Mouse (Mus musculus) 3134 (cell line): ENCODE measurements around the gene Polr2i.
"Not testable (repeated sequence)": the region's sequence is repeated elsewhere in the genome, so short reads cannot be mapped to it uniquely, and the experiment has no call there.

Experiments
- DNase-seq: peaks from one replicate; pipeline ENCODE4 v3.0.0-alpha.2; 2011; ENCODE audit warnings: low spot score; ENCODE audit not compliant: insufficient read length; ENCODE audit errors: extremely low read depth

The Polr2i gene

DNA sequence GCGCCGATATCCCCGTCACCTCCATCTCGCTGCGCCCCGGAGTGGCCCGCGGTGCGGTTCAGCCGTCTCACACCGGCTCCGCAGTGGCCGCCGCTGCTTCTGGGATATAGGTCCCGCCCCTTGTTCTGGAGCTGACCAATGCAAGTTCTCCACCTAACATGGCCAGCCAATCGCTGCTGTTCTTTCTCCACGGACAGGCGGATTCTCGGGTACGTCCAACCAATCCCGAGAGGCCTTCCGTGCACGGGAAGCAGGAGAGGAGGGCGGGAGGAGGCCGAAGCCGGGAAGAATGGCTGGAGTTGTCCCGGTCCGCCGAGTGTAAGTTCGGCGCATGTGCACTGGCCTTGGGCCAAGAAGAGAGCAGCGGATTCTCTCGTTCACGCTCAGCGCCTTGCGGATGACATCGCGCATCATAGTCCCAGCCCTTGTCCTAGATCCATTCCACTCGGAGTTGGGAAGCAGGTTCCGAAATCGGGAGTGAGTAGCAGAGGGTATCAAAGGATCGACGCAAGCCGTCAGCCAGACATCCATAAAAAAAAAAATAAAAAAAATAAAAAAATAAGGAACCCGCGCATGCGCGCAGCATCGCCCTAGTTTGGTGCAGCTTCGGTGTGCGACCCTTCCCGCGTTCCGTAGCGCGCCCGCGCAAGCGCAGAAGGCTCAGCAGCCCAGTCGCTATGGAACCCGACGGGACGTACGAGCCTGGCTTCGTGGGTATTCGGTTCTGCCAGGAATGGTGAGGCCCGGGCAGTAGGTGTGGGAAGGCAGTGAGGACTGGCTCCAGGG, at the start of gene Polr2i, which contains the start of gene Tbcb:
Polr2i (plus strand) TSS at position 280 of the 786 bp plus-strand sequence.
Tbcb (minus strand) TSS at position 604 of the 786 bp plus-strand sequence.
- DNase-seq, result peak; percentile 96

DNA sequence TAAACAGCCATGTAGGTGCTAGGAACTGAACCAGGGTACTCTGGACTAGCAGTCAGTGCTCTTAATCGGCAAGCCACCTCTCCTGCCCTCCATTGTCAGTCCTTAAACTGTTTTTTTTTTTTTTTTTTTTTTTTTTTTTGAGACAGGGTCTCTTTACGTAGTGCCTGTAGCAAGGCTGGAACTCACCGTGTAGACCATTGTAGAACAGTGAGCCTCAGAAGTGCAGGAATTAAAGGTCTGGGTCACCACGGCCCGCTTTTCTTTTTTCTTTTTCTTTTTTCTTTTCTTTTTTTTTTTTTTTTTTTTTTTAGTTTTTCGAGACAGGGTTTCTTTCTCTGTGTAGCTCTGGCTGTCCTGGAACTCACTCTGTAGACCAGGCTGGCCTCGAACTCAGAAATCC, 48.6 kb upstream of the Polr2i start:
- not testable (repeated sequence) for DNase-seq

DNA sequence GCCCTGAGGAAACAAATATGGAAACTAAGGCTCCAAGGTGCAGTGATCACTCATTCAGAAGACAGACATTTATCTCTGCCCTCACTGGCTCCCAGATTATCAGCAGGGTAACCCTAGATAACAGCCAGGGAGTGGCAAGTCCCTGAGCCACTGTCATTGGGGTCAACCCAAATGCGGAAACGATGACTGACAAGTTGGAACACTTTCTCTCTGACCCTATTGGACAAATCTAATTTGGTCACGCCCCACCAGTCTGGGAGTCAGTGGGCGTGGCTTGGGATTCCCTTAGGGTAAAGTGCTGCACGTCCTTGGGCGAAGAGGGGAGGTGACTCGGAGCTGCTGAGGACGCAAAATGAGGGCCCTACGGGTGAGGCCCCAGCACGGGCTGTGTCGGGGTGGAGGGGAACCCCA, 47.9 kb upstream of the Polr2i start, which contains the start of gene Cox7a1:
Cox7a1 (plus strand) TSS at position 266 of the 411 bp plus-strand sequence.
- peak; percentile 83 for DNase-seq

DNA sequence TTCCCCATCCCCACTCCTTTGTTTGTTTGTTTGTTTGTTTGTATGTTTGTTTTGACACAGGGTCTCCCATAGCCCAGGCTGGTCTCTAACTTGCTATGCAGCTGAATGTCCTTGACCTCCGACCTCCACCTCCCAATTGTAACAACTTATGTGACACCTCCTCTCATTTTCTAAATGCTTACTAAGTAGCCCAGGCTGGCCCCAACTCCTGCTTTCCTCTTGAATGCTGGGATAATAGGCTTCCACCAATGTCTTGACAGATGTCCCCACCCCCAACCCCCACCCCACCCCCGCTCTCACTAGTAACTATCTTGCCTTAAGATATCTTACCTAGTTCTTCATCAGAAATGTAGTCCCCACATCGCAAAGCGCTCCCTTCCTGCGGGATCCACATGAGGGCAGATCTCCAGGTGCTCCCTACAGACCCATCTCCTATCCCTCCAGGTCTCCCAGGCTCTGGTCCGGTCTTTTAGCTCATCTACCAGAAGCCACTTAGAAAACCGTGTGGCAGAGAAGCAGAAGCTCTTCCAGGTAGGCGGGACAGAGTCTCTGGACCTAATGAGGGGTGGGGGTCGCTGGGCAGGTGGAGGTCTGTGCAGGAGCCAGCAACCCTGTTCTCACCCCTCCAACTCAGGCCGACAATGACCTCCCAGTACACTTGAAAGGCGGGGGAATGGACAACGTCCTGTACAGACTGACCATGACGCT, 47.0 kb upstream of the Polr2i start:
- DNase-seq, result no peak

DNA sequence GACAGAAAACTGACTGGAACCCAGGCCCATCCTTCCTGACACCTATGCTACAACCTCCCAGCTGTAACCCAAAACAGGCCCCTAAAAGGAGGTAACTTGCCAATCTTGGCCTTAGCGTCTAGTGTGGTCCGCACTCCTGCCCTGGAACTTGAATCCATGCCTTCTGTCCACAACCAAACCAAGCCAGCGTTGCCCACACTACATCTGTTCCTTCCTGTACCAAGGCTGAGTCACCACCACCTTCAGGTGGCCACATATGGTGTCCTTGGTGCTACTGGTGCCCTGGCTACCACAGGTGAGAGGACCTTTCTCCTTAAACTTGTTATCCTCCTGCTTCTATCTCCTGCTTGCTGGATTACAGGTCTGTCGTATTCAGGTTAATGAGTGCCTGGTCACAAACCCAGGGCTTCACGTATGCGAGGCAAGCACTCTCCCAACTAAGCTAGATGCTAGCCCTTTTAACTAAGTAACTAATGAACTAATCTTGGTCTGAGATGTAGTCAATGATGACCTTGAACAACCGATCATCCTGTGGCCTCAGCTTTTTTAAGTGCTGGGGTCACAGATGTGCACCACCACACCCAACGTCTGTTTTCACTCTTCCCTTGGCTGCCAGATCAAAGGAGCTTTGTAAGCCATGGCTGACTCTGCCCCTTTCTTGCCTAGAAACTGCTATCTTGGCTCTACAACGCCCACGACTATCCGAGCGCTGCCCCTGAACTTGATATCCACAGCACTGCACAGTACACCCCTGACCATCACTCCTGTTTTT, 43.2 kb upstream of the Polr2i start:
- no peak for DNase-seq

DNA sequence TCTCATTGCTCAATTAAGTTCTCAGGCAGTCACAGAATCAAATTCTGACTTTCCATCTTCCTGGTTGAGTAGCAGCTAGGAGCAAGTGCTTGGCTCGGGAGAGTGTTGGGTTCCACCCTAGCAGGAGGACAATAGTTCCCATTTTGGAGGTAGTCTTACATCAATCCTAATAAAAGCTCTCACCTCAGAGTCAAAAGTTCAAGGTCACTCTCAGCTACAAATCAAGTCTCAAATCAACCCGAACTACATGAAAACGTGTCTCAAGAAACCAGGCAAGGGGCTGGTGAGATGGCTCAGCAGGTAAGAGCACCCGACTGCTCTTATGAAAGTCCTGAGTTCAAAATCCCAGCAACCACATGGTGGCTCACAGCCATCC, 42.6 kb upstream of the Polr2i start:
- no peak for DNase-seq

DNA sequence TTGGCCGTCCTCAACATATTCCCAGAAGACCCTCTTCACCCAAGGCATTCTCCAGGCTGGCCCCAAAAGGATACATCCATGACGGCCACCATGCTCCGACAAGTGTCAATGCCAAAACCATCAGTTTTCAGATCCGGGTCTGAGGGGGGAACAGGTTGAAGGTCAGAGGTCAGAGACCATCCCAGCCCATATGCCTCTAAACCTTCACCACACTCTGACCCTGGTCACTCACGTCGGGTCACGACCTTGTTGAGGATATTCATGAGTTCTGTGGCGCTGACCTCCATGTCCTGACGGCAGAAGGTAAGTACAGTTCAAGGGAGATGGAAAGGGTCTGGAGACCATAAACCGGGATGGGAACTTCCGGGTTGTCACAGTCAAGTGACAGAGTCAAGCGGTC, 39.7 kb upstream of the Polr2i start:
- DNase-seq, result no peak

DNA sequence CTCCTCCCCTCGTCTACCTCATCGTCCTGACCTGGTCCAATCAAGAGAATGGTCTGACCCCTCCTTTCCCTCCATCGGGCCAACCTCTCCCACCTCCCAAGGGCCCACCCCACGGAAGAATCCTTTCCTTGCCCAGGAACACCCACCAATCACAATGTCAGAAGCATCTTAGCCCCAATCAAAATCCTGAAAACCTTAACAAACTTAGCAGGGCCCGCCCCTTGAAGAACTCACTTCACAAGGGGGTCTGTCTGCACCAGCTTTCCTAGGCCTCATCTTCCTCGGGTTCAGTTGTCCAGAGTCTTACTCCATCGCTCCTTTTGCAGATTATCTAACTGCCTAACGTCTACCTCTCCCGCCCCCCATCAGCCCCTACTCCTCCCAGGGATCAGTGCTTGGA, 38.7 kb upstream of the Polr2i start:
- DNase-seq, result no peak

DNA sequence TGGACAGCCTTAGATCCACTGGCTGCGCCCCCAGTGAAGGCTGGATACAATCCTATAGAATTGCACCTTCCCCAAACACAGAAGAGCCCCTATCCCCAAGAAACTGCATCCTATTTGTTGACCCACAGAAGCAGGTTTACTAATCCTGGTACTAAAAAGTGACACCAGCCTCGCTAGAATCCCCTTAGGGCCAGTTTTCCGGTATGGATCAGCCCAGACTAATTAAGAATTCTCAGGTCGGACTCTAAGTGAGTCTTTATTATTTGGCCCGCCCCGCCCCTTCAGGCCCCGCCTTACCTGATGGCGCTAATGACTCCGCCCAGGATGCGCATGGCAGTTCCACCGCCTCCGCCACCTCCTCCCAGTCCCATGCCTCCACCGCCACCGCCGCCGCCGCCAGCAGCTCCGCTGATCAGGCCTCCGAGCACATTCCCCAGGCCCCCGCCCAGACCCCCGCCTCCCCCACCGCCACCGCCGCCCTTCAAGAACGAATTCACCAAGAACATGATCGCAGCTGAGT, 38.1 kb upstream of the Polr2i start:
- peak; percentile 66 for DNase-seq

DNA sequence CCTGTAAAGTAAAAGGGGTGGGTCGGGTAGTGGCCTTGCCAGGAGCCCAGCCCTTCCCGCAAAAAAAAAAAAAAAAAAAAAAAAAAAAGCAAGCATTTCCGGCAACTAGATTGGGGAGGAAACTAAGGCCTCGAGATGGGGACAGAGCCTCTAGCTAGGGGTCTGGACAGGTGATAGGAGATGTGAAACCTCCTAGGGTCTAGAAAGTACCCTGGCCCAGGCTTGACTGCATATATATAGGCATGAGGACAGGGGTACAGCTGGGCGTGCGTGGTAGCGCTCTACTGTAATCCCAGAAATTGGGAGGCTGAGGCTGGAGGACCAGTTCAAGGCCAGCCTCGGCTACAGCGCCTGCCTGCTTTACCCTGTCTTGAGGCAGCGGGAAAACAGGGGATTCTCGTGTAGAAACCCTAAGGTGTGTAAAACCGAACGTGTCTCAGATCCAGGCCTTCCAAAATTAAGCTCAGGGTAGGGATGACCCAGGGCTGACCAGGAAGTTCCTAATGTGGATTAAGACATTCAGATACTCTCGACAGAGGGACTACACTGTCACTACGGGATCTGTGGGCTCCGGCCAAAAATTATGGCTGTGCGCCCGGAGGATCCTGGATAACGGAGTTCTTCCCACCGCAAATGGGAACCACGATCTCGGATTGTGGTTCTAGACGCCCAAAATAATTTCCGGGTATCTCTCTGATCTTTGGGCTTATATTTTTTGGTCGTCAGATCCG, 37.5 kb upstream of the Polr2i start:
- DNase-seq, result peak; percentile 37

DNA sequence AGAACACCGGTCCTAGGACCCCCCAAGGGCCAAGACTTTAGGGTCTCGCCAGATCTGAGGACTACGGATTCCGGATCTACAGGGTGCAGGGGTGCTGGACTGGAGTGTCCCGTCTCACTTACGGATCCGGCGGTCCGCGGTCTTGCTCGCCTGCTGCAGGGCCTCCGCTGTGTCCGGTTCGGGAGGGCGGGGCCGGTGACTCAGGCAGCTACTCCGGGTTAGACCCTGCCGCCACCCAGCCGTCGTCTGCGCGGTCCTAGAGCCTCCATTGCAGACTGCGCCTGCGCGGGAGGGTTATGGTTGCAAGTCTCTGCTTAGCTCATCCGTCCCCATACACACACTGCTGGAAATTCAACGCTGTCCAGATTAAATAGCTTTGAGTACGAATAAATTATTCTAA, 36.9 kb upstream of the Polr2i start:
- DNase-seq, result peak; percentile 96

DNA sequence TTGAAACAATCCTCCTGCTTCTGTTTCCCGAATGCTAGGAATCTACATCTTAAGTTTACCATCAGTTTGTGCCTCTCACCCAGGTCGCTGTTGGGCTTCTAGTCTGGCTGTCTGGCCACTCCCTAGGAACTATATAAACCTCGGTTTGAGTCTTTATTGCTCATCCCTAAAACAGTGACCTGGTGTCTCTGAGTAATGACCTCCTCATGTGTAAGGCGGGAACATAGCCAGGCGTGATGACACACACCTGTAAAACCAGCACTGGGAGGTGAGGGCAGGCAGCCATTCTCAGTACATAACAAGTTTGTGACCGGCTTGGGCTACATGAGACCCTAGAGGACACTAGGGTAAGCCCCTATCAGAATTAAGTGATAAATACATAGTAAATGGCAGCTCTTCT, 36.3 kb upstream of the Polr2i start:
- no peak for DNase-seq

DNA sequence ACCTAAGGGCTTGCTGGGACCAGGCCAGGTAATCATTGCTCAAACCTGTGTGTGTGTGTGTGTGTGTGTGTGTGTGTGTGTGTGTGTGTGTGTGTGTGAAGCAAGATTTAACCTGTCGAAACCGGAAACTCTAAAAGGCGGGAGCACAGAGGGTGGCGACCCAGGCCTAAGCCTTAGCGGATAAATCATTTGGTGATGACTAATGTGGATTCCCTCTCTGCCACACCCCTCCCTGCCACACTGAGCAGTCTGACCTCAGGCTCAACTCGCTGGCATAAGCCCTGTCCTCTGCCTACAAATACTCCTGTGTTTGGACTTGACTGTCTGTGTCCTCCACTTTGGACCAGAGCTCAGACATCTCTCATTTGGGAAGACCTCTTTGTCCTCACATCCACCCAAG, 35.6 kb upstream of the Polr2i start:
- DNase-seq, result peak; percentile 71

DNA sequence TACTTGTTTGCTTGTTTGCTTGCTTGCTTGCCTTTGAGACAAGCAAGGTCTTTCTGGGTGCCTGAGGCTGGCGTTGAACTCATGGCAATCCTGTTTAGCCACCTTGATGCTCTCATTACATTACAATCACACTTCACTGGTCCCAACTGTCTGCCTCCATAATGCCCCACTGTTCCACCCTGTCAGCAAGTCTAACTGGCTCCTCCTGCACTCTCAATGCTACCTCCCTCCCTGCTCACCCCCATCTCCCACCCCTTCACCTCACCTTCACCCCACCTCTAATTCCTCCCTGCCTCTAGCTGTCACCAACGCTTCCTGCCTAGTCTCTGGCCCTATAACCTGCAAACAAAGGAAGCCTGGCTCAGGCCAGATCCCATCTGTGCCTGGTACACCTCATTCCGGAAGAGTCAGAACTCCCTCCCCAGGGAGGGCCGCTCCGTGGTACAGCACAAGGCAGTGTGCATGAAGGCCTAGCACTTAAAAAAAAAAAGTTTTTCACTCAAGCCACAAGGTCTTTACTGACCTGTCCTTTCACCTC, 34.1 kb upstream of the Polr2i start:
- peak; percentile 28 for DNase-seq

DNA sequence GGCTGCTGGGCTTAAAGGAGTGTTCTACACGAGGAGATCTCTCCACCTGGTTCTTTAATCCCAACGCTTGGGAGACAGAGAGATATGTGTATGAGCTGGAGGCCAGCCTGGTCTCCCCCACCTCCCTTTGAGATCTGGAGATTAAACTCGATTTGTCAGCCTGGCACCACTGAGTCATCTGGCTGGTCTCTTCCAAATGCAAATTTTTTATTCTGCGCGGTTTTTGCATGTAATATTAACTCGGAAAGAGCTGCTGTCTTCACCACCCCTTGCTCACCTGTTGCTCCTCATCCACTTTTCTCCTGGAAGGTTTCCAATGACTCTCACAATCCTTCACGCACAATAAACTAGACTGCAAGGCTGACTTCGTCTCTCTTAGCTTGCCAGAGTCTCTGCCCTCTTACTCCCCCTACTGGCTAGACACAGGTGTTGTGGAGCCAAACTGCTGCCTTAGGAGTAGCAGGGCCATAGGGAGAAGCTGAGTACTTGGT, 33.2 kb upstream of the Polr2i start, which contains the start of gene Capns1:
Capns1 (minus strand) TSS at position 331 of the 491 bp plus-strand sequence.
- peak; percentile 64 for DNase-seq

DNA sequence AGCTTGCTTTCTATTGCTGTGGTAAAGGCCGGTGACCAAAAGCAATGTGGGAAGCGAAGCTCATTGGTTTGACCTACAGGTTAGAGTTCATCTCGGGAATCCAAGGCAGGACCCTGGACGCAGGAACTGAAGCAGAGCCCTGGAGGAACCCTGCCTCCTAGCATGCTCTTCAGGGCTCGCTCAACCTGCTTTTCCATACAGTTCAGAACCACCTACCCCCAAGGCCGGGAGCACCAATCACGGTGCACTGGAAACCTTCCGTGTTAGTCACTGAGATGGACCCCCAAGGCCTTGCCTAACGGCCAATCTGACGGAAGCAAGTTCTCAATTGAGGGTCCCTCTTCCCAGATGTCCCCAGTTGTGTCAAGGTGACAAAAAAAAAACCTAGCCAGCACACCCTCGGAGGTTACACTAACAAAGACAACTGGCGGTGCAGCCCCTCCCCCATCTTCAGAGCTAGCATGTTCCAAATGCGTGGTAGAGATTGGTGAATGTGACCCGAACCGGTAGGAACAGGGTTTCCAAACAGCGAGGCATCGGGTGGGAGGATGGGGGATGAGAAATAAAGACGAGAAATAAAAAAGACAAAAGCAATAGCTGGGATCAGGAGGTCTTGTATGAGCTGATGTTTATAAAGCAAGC, 32.1 kb upstream of the Polr2i start:
- no peak for DNase-seq

DNA sequence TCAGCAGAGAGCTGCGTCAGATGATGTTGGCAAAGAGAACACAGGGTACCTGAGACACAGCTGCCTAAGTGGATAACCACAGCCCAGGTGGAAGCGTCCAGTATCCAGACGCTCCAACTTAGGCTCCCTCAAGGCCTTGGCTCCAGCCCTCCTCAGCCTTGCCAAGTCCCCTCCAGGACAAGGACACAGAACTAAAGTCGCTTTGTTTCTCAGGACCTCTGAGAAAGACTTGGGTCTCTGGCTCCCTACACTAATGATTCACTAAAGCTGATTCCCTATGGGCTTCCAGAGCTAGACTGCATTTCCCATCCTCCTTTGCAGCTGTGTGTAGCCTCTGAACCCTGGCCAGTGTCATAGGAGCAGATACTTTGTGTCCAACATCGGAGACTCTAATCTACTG, 31.5 kb upstream of the Polr2i start:
- DNase-seq, result no peak

DNA sequence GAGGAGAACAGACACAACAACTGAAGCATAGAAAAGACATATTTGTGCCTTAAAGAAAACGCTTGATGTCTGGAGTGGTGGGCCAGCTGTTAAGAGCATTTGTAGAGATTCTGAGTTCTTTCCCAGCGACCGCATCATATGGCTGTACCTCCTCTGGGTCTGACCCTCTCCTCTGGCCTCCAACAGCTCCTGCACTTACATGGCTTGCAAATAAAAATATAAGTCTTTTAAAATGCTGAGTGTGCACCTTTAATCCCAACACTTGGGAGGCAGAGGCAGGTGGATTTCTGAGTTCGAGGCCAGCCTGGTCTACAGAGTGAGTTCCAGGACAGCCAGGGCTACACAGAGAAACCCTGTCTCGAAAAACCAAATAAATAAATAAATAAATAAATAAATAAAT, 31.1 kb upstream of the Polr2i start:
- not testable (repeated sequence) for DNase-seq
